Mouse (Mus musculus): ENCODE measurements around the gene Cxadr. TPM values are rescaled to one million over a fixed set of nuclear protein-coding genes. Genes with fewer than 3 reads are reported as not detected.
A peak's percentile ranks its signal among the peaks of the same experiment; 100 is the strongest.

Gene Cxadr
- total and polyA plus RNA-seq, 2 experiments from 2014 or later, result 178 to 346 TPM

DNA sequence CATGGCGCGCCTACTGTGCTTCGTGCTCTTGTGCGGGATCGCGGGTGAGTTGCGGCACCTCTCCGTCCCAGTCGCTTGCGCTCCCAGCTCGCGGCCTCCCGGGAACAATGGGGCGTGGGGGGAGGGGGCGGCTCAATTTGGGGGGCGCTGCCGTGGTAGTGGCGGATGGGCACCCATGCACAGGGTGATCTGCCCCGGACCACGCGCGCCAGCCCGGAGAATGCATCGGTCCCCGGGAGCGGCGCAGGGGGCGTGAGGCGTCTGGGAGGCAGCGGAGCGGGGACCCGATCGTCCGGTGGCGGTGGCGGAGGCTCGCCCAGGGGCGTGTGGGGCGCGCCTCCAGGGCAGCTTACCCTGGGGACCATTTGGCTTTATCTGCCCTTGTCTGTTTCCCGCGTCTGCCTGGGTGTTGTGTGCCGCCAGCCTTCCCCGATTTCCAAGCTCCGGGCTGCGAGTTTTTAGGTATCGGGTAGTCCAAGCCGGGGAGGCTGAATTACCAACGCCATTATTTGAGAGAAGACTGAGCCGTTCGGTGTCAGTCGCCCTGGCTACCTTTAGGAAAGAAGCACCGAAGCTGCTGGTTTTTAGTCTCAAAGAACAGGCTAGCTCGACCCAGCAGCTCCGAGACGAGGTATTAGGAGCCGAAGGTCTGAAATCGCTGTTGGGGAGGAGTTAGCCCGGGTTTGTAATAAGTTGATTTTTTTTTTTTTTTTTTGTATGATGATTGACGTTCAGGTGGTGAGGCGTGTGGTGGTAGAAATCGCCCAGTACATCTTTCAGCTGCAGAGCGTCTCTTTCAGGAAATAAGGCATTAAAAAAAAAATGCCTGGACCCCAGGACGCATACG is 765 bp downstream of the Cxadr start:
- Histone ChIP-seq H3K4me3 (ENCODE audit: low read depth, low read length) (peak overlapping the region; percentile 83), H3K27ac (ENCODE audit: low read depth, low read length) (peak overlapping the region; percentile 96), H3K9me3 (ENCODE audit: low read length) (no peaks in the 10 kb centered on the region), H3K4me2 (ENCODE audit: low read depth, low read length, poor library complexity, severe bottlenecking) (peak overlapping the region; percentile 57), H3K36me3 (ENCODE audit: insufficient read depth, low read length) (no peaks in the 10 kb centered on the region), H3K27me3 (ENCODE audit: insufficient read depth, low read length) (no peaks in the 10 kb centered on the region), H3K9ac (replicated peaks; ENCODE audit: low read length, poor library complexity, severe bottlenecking) (peak overlapping the region; percentile 93), H3K4me1 (ENCODE audit: insufficient read depth, low read length) (peaks cover 11% of the 10 kb centered on the region)
- DNase-seq (ENCODE audit: low spot score) (peak; percentile 51), ATAC-seq (ENCODE audit: low FRiP score) (peak; percentile 72)
- under 1% methylated on average over 62 of the region's 65 CpGs for WGBS
- TF ChIP-seq CTCF (IDR thresholded peaks at IDR 0.05), result no peak

DNA sequence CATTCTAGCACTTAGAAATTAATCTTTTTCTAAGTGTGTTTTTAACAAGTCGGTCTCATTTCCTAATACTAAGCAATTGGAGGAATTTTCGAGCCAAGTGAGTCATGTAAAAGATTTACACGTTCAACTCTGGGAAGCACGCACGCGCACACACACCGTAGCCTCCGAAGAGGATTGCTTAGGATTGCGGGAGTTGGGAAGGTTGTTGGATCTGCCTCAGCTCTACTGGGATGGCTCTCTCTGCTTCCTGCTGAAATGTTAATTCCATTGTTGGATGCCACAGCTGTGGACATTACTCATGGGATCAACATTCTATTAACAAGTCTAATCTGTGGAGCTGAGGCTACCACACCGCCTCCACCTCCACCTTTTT is 1.4 kb downstream of the Cxadr start:
- H3K9me3 ChIP-seq (ENCODE audit: low read length), result no peaks in the 10 kb centered on the region
- H3K4me2 ChIP-seq (ENCODE audit: low read depth, low read length, poor library complexity, severe bottlenecking), result peak overlapping the region; percentile 57
- DNase-seq (ENCODE audit: low spot score) (peak; percentile 69), ATAC-seq (ENCODE audit: low FRiP score) (no peak)
- peak overlapping the region; percentile 96 for H3K27ac ChIP-seq (ENCODE audit: low read depth, low read length)
- H3K36me3 ChIP-seq (ENCODE audit: insufficient read depth, low read length), result no peaks in the 10 kb centered on the region
- H3K4me1 ChIP-seq (ENCODE audit: insufficient read depth, low read length), result peaks cover 11% of the 10 kb centered on the region
- no peak for TF ChIP-seq CTCF (IDR thresholded peaks at IDR 0.05)
- H3K4me3 ChIP-seq (ENCODE audit: low read depth, low read length), result peak overlapping the region; percentile 83
- H3K27me3 ChIP-seq (ENCODE audit: insufficient read depth, low read length), result no peaks in the 10 kb centered on the region
- under 1% methylated on average over 10 of the region's 10 CpGs for WGBS
- H3K9ac ChIP-seq (replicated peaks; ENCODE audit: low read length, poor library complexity, severe bottlenecking), result peak overlapping the region; percentile 93

- H3K9me3 ChIP-seq (ENCODE audit: low read length), result no peaks in the 10 kb centered on the region
- H3K9ac ChIP-seq (replicated peaks; ENCODE audit: low read length, poor library complexity, severe bottlenecking), result no peak overlapping the region
- WGBS, result 83% methylated on average over 12 of the region's 12 CpGs
- peaks cover 11% of the 10 kb centered on the region for H3K4me1 ChIP-seq (ENCODE audit: insufficient read depth, low read length)
- no peak for TF ChIP-seq CTCF (IDR thresholded peaks at IDR 0.05)
- no peak overlapping the region for H3K4me3 ChIP-seq (ENCODE audit: low read depth, low read length)
- H3K27me3 ChIP-seq (ENCODE audit: insufficient read depth, low read length), result no peaks in the 10 kb centered on the region
- DNase-seq (ENCODE audit: low spot score) (no peak), ATAC-seq (ENCODE audit: low FRiP score) (no peak)
- peaks cover 2% of the 10 kb centered on the region; the same call in 1 of the 2 replicates for H3K36me3 ChIP-seq (ENCODE audit: insufficient read depth, low read length)
- no peak overlapping the region for H3K4me2 ChIP-seq (ENCODE audit: low read depth, low read length, poor library complexity, severe bottlenecking)
- H3K27ac ChIP-seq (ENCODE audit: low read depth, low read length), result no peak overlapping the region
Measured at GRCm38 (mm10) chr16:78305606-78306100, 4.4 kb downstream of the Cxadr start.

- Histone ChIP-seq H3K27ac (ENCODE audit: low read depth, low read length) (no peak overlapping the region), H3K9ac (replicated peaks; ENCODE audit: low read length, poor library complexity, severe bottlenecking) (no peak overlapping the region), H3K4me1 (ENCODE audit: insufficient read depth, low read length) (peaks cover 11% of the 10 kb centered on the region), H3K4me2 (ENCODE audit: low read depth, low read length, poor library complexity, severe bottlenecking) (no peak overlapping the region), H3K9me3 (ENCODE audit: low read length) (no peaks in the 10 kb centered on the region), H3K27me3 (ENCODE audit: insufficient read depth, low read length) (no peaks in the 10 kb centered on the region), H3K4me3 (ENCODE audit: low read depth, low read length) (no peak overlapping the region), H3K36me3 (ENCODE audit: insufficient read depth, low read length) (peaks cover 4% of the 10 kb centered on the region; the same call in 1 of the 2 replicates)
- no peak for ATAC-seq (ENCODE audit: low FRiP score)
- WGBS, result 88% methylated on average over 8 of the region's 8 CpGs
- DNase-seq (ENCODE audit: low spot score), result no peak
- TF ChIP-seq CTCF (IDR thresholded peaks at IDR 0.05), result no peak
Measured at GRCm38 (mm10) chr16:78306606-78307005, 5.3 kb downstream of the Cxadr start.

GRCm38 (mm10) chr16:78307476-78308192 is 6.3 kb downstream of the Cxadr start:
- WGBS, result 94% methylated on average over 16 of the region's 16 CpGs
- no peak overlapping the region for H3K4me3 ChIP-seq (ENCODE audit: low read depth, low read length)
- no peak for ATAC-seq (ENCODE audit: low FRiP score)
- H3K9ac ChIP-seq (replicated peaks; ENCODE audit: low read length, poor library complexity, severe bottlenecking), result no peak overlapping the region
- H3K27me3 ChIP-seq (ENCODE audit: insufficient read depth, low read length), result no peaks in the 10 kb centered on the region
- H3K27ac ChIP-seq (ENCODE audit: low read depth, low read length), result no peak overlapping the region
- DNase-seq (ENCODE audit: low spot score), result no peak
- no peak overlapping the region for H3K4me2 ChIP-seq (ENCODE audit: low read depth, low read length, poor library complexity, severe bottlenecking)
- no peak for TF ChIP-seq CTCF (IDR thresholded peaks at IDR 0.05)
- H3K4me1 ChIP-seq (ENCODE audit: insufficient read depth, low read length), result peaks cover 11% of the 10 kb centered on the region
- peaks cover 4% of the 10 kb centered on the region; the same call in 1 of the 2 replicates for H3K36me3 ChIP-seq (ENCODE audit: insufficient read depth, low read length)
- no peaks in the 10 kb centered on the region for H3K9me3 ChIP-seq (ENCODE audit: low read length)

Data from midbrain, postnatal 0 days (tissue).